ENCODE assay signal across 19 mouse cellular contexts in the genomic region with DNA sequence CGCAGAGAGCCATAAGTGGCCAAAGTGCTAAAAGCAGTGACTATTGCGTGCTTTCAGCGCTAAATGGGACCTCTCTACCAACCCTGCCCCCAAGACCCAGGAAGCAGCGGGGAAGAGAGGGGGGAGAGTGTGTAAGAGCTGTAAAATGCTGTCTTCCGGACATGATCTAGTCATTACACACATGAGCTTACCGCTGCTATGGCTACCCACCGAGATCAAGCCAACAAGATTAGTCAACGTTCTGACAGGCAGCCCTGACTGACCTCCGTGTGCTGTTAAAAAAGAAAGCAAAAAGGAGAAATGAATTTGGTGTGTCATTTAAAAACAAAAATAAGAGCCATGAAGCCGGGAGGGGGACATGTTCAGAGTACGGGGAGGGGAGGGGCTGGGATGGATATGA. TPM values are rescaled to one million over a fixed set of nuclear protein-coding genes. Genes with fewer than 3 reads are reported as not detected.
DNase-seq lines count a peak whose midpoint lies in the region; ATAC-seq and TF ChIP-seq lines count a peak whose summit lies in the region.
"Had no signal": no experiment of that assay in that cellular context is flagged by ENCODE, and none has a peak within 500 bp of the region (broad histone marks: within the 10 kb centered on the region; RNA-seq: fewer than 3 reads in every experiment).

No protein-coding gene starts in this region.

- intact Hi-C loops in gastrocnemius, adult 2 months (cut with DNase I): no loop called here
- intact Hi-C loops in left cerebral cortex, postnatal 14 days (cut with DNase I): loop anchor here (5.0 kb wide), 1 partner anchor 63 kb away; no protein-coding TSS in a partner anchor

- H3K27ac ChIP-seq in gastrocnemius, adult 2 months: peak overlapping the region; percentile 53
- H3K27ac ChIP-seq: heart, adult 2 months; kidney, embryonic 15.5 days; layer of hippocampus, adult 2 months; limb, embryonic 15.5 days; neural tube, embryonic 15.5 days had no signal

- peak; percentile 78 for ATAC-seq in neutrophil, adult 5-6 weeks (ENCODE audit: extremely low read depth, insufficient number of reproducible peaks, low FRiP score, poor library complexity, severe bottlenecking)
- ATAC-seq: forebrain, embryonic 16.5 days had no signal

- H3K4me3 ChIP-seq in gastrocnemius, adult 2 months: 0 out of 2 replicates have a peak overlapping the region, but pooled peaks have one; percentile 24
- H3K4me3 ChIP-seq: heart, adult 2 months; kidney, embryonic 15.5 days; layer of hippocampus, adult 2 months; limb, embryonic 15.5 days; neural tube, embryonic 15.5 days had no signal

- no peak for DNase-seq in gastrocnemius, adult 2 months
- no peak for DNase-seq in gastrocnemius, adult 18-20 months (ENCODE audit: low spot score)
- peak; percentile 68 for DNase-seq in Muller cell, postnatal 12 days (ENCODE audit: inconsistent ontology term)
- peak; percentile 57 for DNase-seq in induced T-regulatory cell, adult 2 months (ENCODE audit: low read depth)
- no peak for DNase-seq in heart, postnatal 4 days
- DNase-seq in layer of hippocampus, adult 9-11 months: no peak
- no peak for DNase-seq in left cerebral cortex, postnatal 14 days (ENCODE audit: low spot score in 2 of 2)
- DNase-seq: adrenal gland, postnatal 25 days; cerebellum, adult 9-11 months; embryo, embryonic 11 days; heart, adult 2 months; lung, embryonic 14.5 days; right cerebral cortex, postnatal 14 days had no signal

- no peak for TF ChIP-seq CTCF in gastrocnemius, adult 2 months (IDR thresholded peaks at IDR 0.05)

RNA-seq across cellular contexts. Expression of gene Zcchc24, which starts 11.8 kb away (rescaled TPM):
- total RNA-seq in gastrocnemius, adult 2 months (2021): 10 to 100 TPM; 40.6 to 59.3 TPM
- total RNA-seq in gastrocnemius, adult 18-20 months (2021): 10 to 100 TPM; 53.7 to 60.4 TPM
- 10.1 TPM in 2 replicates for total RNA-seq in neutrophil, adult 5-6 weeks (2017)
- total RNA-seq in heart, postnatal 4 days (2021): 10 to 100 TPM; 48.6 to 52.2 TPM
- 10 to 100 TPM; 41.9 to 43.9 TPM for total RNA-seq in left cerebral cortex, postnatal 14 days (2021)

Comparison
In these comparisons a context has a peak if more than half of its experiments do, and no peak if none do; other contexts are left out.
1. DNase-seq: peak in Muller cell, postnatal 12 days (single experiment) and induced T-regulatory cell, adult 2 months (single experiment); none in gastrocnemius, adult 2 months (single experiment), gastrocnemius, adult 18-20 months (single experiment), heart, postnatal 4 days (single experiment), layer of hippocampus, adult 9-11 months (single experiment) and left cerebral cortex, postnatal 14 days (0 of 2).